Mouse (Mus musculus) heart, postnatal 0 days (tissue): ENCODE data around the gene Birc7. TPM values are rescaled to one million over a fixed set of nuclear protein-coding genes. Genes with fewer than 3 reads are reported as not detected.

ENCODE experiments used
- ATAC-seq: fragments of 200-750 bp; cut with Nextera tagmentation; 2 replicates; pipeline ENCODE4 v1.8.0; 2017; ENCODE audit warnings: low read depth, moderate number of reproducible peaks, moderate library complexity; ENCODE audit not compliant: insufficient read depth
- DNase-seq: peaks from one replicate; pipeline ENCODE4 v3.0.0-alpha.2; 2016; ENCODE audit warnings: low spot score
- H3K27ac ChIP-seq: fragments of 300-500 bp; sonication (generic); 2 replicates; pipeline ENCODE4 v1.5.1; 2014; ENCODE audit warnings: low read depth, mild to moderate bottlenecking
- H3K27me3 ChIP-seq: fragments of 300-500 bp; sonication (generic); 2 replicates; pipeline ENCODE4 v1.6.1; 2014; ENCODE audit warnings: low read length, mixed read lengths; ENCODE audit not compliant: control insufficient read depth, insufficient read depth
- H3K36me3 ChIP-seq: fragments of 300-500 bp; sonication (generic); replicated peaks from 2 replicates; pipeline ENCODE4 v1.6.1; 2014; ENCODE audit warnings: low read length, mixed read lengths; ENCODE audit not compliant: control insufficient read depth, insufficient read depth
- H3K4me1 ChIP-seq: fragments of 300-500 bp; sonication (generic); 2 replicates; pipeline ENCODE4 v1.6.1; 2014; ENCODE audit warnings: antibody characterized with exemption; ENCODE audit not compliant: control insufficient read depth, insufficient read depth
- H3K4me2 ChIP-seq: fragments of 300-500 bp; sonication (generic); 2 replicates; pipeline ENCODE4 v1.6.1; 2014; ENCODE audit warnings: low read depth, mild to moderate bottlenecking, low read length, moderate library complexity
- H3K4me3 ChIP-seq: fragments of 300-500 bp; sonication (generic); 2 replicates; pipeline ENCODE4 v1.5.1; 2014; ENCODE audit warnings: low read depth, low read length
- H3K9ac ChIP-seq: fragments of 300-500 bp; sonication (generic); replicated peaks from 2 replicates; pipeline ENCODE4 v1.6.1; 2014; ENCODE audit warnings: low read depth, low read length, mixed read lengths
- H3K9me3 ChIP-seq: fragments of 300-500 bp; sonication (generic); replicated peaks from 2 replicates; pipeline ENCODE4 v1.6.1; 2016; ENCODE audit warnings: low read length; ENCODE audit not compliant: control insufficient read depth
- CTCF ChIP-seq: IDR thresholded peaks from 2 replicates; pipeline ENCODE4 v1.5.1; 2016; ENCODE audit warnings: antibody characterized with exemption, control low read depth, low read depth
- EP300 ChIP-seq: IDR thresholded peaks from 2 replicates; pipeline ENCODE4 v1.6.1; 2016; ENCODE audit warnings: antibody characterized with exemption, low read depth
- WGBS: fragments of 180-500 bp; shearing (Covaris S2); extraction: QIAGEN DNeasy Blood & Tissue Kit; methylation state at CpG from one replicate; pipeline ENCODE4 v1.1.7; 2014; 5-methylcytosine and 5-hydroxymethylcytosine counted together
- polyA plus RNA-seq: library from polyadenylated mRNA; unstranded; fragments of >200 nt; fragmentation: Nextera tagmentation; extraction: Ambion mirVana; gene quantifications from 2 replicates; pipeline ENCODE4 v1.2.1, GENCODE M21; 2015
- total RNA-seq: library from RNA; depleted of rRNA; stranded (reverse); fragments of >200 nt; gene quantifications from 2 replicates; pipeline ENCODE4 v1.2.3, GENCODE M21; 2014; ENCODE audit warnings: low replicate concordance; rRNA removed

The Birc7 gene
- total RNA-seq (0.84 TPM in 1 of 2 replicates, not detected in the other), polyA plus RNA-seq (0.07 and 0.10 TPM in 2 replicates)

- no peak for DNase-seq
- WGBS = 37% methylated on average over 4 of the region's 4 CpGs
- H3K4me2 ChIP-seq = no peak within 1 kb of the TSS
- no peaks in the 10 kb centered on the region for H3K4me1 ChIP-seq
- no peaks in the 10 kb centered on the region for H3K36me3 ChIP-seq
- H3K9me3 ChIP-seq = no peaks in the 10 kb centered on the region
- no peak within 1 kb of the TSS for H3K4me3 ChIP-seq
- no peak for ATAC-seq
- H3K9ac ChIP-seq = no peak within 1 kb of the TSS
- TF ChIP-seq CTCF (no peak), EP300 (no peak)
- H3K27ac ChIP-seq = no peak within 1 kb of the TSS
- 0 out of 2 replicates have a peak, but pooled peaks cover 4% of the 10 kb centered on the region for H3K27me3 ChIP-seq
These were observed at the start of gene Birc7 for GRCm38 (mm10) chr2:180928723-180929122. Birc7 (plus strand) TSS chr2:180929023.

- H3K4me1 ChIP-seq = no peaks in the 10 kb centered on the region
- H3K36me3 ChIP-seq = no peaks in the 10 kb centered on the region
- ATAC-seq (no peak), DNase-seq (no peak)
- no peak overlapping the region for H3K4me3 ChIP-seq
- H3K27me3 ChIP-seq = 0 out of 2 replicates have a peak, but pooled peaks cover 5% of the 10 kb centered on the region
- WGBS = 41% methylated on average over 7 of the region's 7 CpGs
- no peak overlapping the region for H3K27ac ChIP-seq
- H3K4me2 ChIP-seq = no peak overlapping the region
- no peak for TF ChIP-seq EP300
- no peak overlapping the region for H3K9ac ChIP-seq
- H3K9me3 ChIP-seq = no peaks in the 10 kb centered on the region
These were observed 49.3 kb upstream of the Birc7 start for GRCm38 (mm10) chr2:180879365-180880067.

DNA sequence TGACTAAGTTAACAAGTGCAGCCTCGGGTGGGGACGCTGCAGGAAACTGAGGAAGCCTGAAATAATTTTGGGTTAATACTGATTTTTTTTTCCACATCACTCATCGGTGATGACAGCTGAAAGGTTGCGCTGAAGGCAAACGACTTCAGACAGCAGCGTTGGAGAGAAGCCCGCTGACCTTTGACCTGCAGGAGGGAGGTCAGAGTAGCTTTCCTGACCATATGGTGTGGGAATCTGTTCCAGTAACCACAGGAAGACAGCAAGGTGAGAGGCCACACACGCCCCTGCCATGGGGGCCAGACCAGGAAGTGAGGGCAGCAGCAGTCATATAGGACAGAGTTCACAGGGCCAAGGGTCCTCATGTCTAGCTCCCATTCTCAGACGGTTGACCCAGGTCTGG, 47.5 kb upstream of the Birc7 start:
- no peaks in the 10 kb centered on the region for H3K9me3 ChIP-seq
- no peaks in the 10 kb centered on the region for H3K4me1 ChIP-seq
- H3K27ac ChIP-seq = no peak overlapping the region
- DNase-seq (no peak), ATAC-seq (no peak)
- H3K36me3 ChIP-seq = no peaks in the 10 kb centered on the region
- no peak overlapping the region for H3K4me2 ChIP-seq
- H3K9ac ChIP-seq = no peak overlapping the region
- no peak overlapping the region for H3K4me3 ChIP-seq
- WGBS = 40% methylated on average over 9 of the region's 9 CpGs
- peaks cover 19% of the 10 kb centered on the region; the same call in 1 of the 2 replicates for H3K27me3 ChIP-seq
- TF ChIP-seq CTCF (no peak), EP300 (no peak)

GRCm38 (mm10) chr2:180885270-180885669, 43.6 kb upstream of the Birc7 start:
- Histone ChIP-seq H3K4me3 (no peak overlapping the region), H3K4me1 (no peaks in the 10 kb centered on the region), H3K27ac (no peak overlapping the region), H3K36me3 (no peaks in the 10 kb centered on the region), H3K9ac (no peak overlapping the region), H3K4me2 (no peak overlapping the region), H3K27me3 (peaks cover 55% of the 10 kb centered on the region), H3K9me3 (no peaks in the 10 kb centered on the region)
- no peak for TF ChIP-seq EP300
- no peak for TF ChIP-seq CTCF
- WGBS = 47% methylated on average over 5 of the region's 5 CpGs
- ATAC-seq (no peak), DNase-seq (no peak)

GRCm38 (mm10) chr2:180889271-180889920, 39.4 kb upstream of the Birc7 start:
- Histone ChIP-seq H3K4me3 (no peak overlapping the region), H3K27me3 (peaks cover 94% of the 10 kb centered on the region), H3K9ac (no peak overlapping the region), H3K4me1 (no peaks in the 10 kb centered on the region), H3K9me3 (no peaks in the 10 kb centered on the region), H3K4me2 (no peak overlapping the region), H3K36me3 (no peaks in the 10 kb centered on the region), H3K27ac (no peak overlapping the region)
- TF ChIP-seq EP300 (no peak), CTCF (no peak)
- DNase-seq (no peak), ATAC-seq (no peak)
- 7% methylated on average over 18 of the region's 19 CpGs for WGBS
